Mouse (Mus musculus) CH12.LX (cell line): ENCODE measurements around the gene Gapvd1. TPM values are rescaled to one million over a fixed set of nuclear protein-coding genes. Genes with fewer than 3 reads are reported as not detected.
"Not testable (repeated sequence)": the region's sequence is repeated elsewhere in the genome, so short reads cannot be mapped to it uniquely, and the experiment has no call there.

Experiments used
- DNase-seq: peaks from one replicate; pipeline ENCODE4 v3.0.0-alpha.2; 2013; ENCODE audit errors: extremely low read depth
- H3K27ac ChIP-seq: 2 replicates; pipeline ENCODE4 v1.5.1; 2012; ENCODE audit warnings: low read depth, mild to moderate bottlenecking, control low read depth, moderate library complexity; ENCODE audit not compliant: insufficient read depth
- H3K27me3 ChIP-seq: replicated peaks from 2 replicates; pipeline ENCODE3; 2012; ENCODE audit warnings: inconsistent platforms
- H3K36me3 ChIP-seq, 2 experiments: replicated peaks in 1 of 2; 2 replicates each; pipeline versions ENCODE3 to v1.6.1; 2012; ENCODE audit warnings: inconsistent platforms in 1 of 2, low read length in 1 of 2, mild to moderate bottlenecking in 1 of 2, mixed read lengths in 1 of 2, moderate library complexity in 1 of 2; ENCODE audit not compliant: control insufficient read depth in 1 of 2, insufficient read depth in 1 of 2
- H3K4me1 ChIP-seq, 2 experiments: 2 replicates each; pipeline ENCODE4 v1.6.1; 2012; ENCODE audit warnings: inconsistent platforms in 1 of 2, moderate library complexity in 1 of 2; ENCODE audit not compliant: insufficient read depth in 2 of 2, control insufficient read depth in 1 of 2
- H3K4me2 ChIP-seq: 2 replicates; pipeline ENCODE4 v1.6.1; 2012; ENCODE audit warnings: low read depth, mild to moderate bottlenecking, control low read depth; ENCODE audit not compliant: poor library complexity, insufficient read depth, severe bottlenecking
- H3K4me3 ChIP-seq, 3 experiments: fragments of 150-350 bp in 1 of 3; sonication (generic) in 1 of 3; replicated peaks in 1 of 3; 2 replicates each; pipeline versions ENCODE3 to v1.5.1; 2011 to 2012; ENCODE audit warnings: low read depth in 2 of 3, low read length in 2 of 3, mild to moderate bottlenecking in 2 of 3, moderate library complexity in 2 of 3, control low read depth in 1 of 3, improper control_type of control experiment in 1 of 3, inconsistent platforms in 1 of 3, mixed read lengths in 1 of 3; ENCODE audit not compliant: poor library complexity in 1 of 3
- H3K79me2 ChIP-seq: replicated peaks from 2 replicates; pipeline ENCODE4 v1.6.1; 2012; ENCODE audit warnings: mild to moderate bottlenecking, moderate library complexity; ENCODE audit not compliant: control insufficient read depth, poor library complexity, insufficient read depth, severe bottlenecking; ENCODE audit errors: extremely low read depth
- H3K9ac ChIP-seq: 2 replicates; pipeline ENCODE4 v1.6.1; 2012; ENCODE audit warnings: low read depth, mild to moderate bottlenecking, control low read depth, moderate library complexity; ENCODE audit not compliant: insufficient read depth
- H3K9me3 ChIP-seq: replicated peaks from 2 replicates; pipeline ENCODE3; 2012; ENCODE audit warnings: low read length, inconsistent platforms, mixed read lengths
- BHLHE40 ChIP-seq: IDR thresholded peaks from 2 replicates; pipeline ENCODE4 v1.6.1; 2011; ENCODE audit warnings: mild to moderate bottlenecking, low read depth, low read length, improper control_type of control experiment
- CHD1 ChIP-seq: IDR thresholded peaks from 2 replicates; pipeline ENCODE4 v1.6.1; 2012; ENCODE audit warnings: low read depth, low read length, improper control_type of control experiment, inconsistent platforms
- CHD2 ChIP-seq: IDR thresholded peaks from 2 replicates; pipeline ENCODE4 v1.6.1; 2011; ENCODE audit warnings: low read length, improper control_type of control experiment
- CTCF ChIP-seq, 2 experiments: IDR thresholded peaks in 1 of 2; conservative IDR thresholded peaks in 1 of 2; 2 replicates each; pipeline ENCODE4 v1.5.1; 2011 to 2012; ENCODE audit warnings: low read depth in 2 of 2, low read length in 2 of 2, improper control_type of control experiment in 1 of 2, inconsistent platforms in 1 of 2, mild to moderate bottlenecking in 1 of 2, moderate library complexity in 1 of 2
- E2F4 ChIP-seq: IDR thresholded peaks from 2 replicates; pipeline ENCODE4 v1.6.1; 2011; ENCODE audit warnings: low read depth, low read length, improper control_type of control experiment; ENCODE audit not compliant: insufficient replicate concordance
- ETS1 ChIP-seq: conservative IDR thresholded peaks from 2 replicates; pipeline ENCODE4 v1.6.1; 2012; ENCODE audit warnings: low read depth, mild to moderate bottlenecking, inconsistent platforms, low read length, improper control_type of control experiment, moderate library complexity
- GABPA ChIP-seq: IDR thresholded peaks from 2 replicates; pipeline ENCODE4 v1.6.1; 2012; ENCODE audit warnings: low read depth, low read length, improper control_type of control experiment, inconsistent platforms; ENCODE audit not compliant: insufficient replicate concordance
- JUND ChIP-seq: conservative IDR thresholded peaks from 2 replicates; pipeline ENCODE4 v1.6.1; 2011; ENCODE audit warnings: low read depth, low read length, improper control_type of control experiment
- KAT2A ChIP-seq: IDR thresholded peaks from 2 replicates; pipeline ENCODE4 v1.6.1; 2012; ENCODE audit warnings: low read length, improper control_type of control experiment, inconsistent platforms; ENCODE audit not compliant: insufficient replicate concordance
- MEF2A ChIP-seq: IDR thresholded peaks from 2 replicates; pipeline ENCODE4 v1.6.1; 2014; ENCODE audit warnings: low read depth, mild to moderate bottlenecking, inconsistent platforms, low read length, improper control_type of control experiment, borderline replicate concordance
- MYC ChIP-seq: IDR thresholded peaks from 2 replicates; pipeline ENCODE4 v1.6.1; 2011; ENCODE audit warnings: low read depth, mild to moderate bottlenecking, improper control_type of control experiment, low read length
- POLR2A ChIP-seq: IDR thresholded peaks from 2 replicates; pipeline ENCODE4 v1.6.1; 2011; ENCODE audit warnings: low read depth, mild to moderate bottlenecking, improper control_type of control experiment, low read length
- POLR2AphosphoS2 ChIP-seq: IDR thresholded peaks from 2 replicates; pipeline ENCODE4 v1.6.1; 2011; ENCODE audit warnings: low read depth, low read length, improper control_type of control experiment
- RAD21 ChIP-seq: IDR thresholded peaks from 2 replicates; pipeline ENCODE4 v1.6.1; 2011; ENCODE audit warnings: low read depth, mild to moderate bottlenecking, low read length, improper control_type of control experiment, moderate library complexity
- TBP ChIP-seq: conservative IDR thresholded peaks from 2 replicates; pipeline ENCODE4 v1.6.1; 2011; ENCODE audit warnings: low read depth, low read length, improper control_type of control experiment
- TCF12 ChIP-seq: IDR thresholded peaks from 2 replicates; pipeline ENCODE4 v1.6.1; 2014; ENCODE audit warnings: low read depth, mild to moderate bottlenecking, inconsistent platforms, low read length, improper control_type of control experiment
- ZC3H11A ChIP-seq: IDR thresholded peaks from 2 replicates; pipeline ENCODE4 v1.6.1; 2012; ENCODE audit warnings: low read depth, mild to moderate bottlenecking, inconsistent platforms, low read length, improper control_type of control experiment
- dilution Hi-C: fragments of 300-500 bp; cut with MboI; formaldehyde crosslinking; loops from 2 replicates; pipeline ENCODE4 v1.14.3; 2020; ENCODE audit warnings: low sequenced_read_pairs; ENCODE audit not compliant: extremely low pct_unique_long_range_greater_than_20kb, extremely low pct_ligation_motif_present
- in situ Hi-C: fragments of 300-500 bp; cut with MboI; formaldehyde crosslinking; loops from 3 replicates; pipeline ENCODE4 v1.14.3; 2019; ENCODE audit warnings: low sequenced_read_pairs, low pct_ligation_motif_present, low pct_unique_long_range_greater_than_20kb, mixed read lengths
- polyA plus RNA-seq: library from polyadenylated mRNA; unstranded; fragments of >175 nt; gene quantifications from 2 replicates; pipeline ENCODE4 v1.2.1, GENCODE M21; 2012; ENCODE audit warnings: low read depth; ENCODE audit not compliant: insufficient read length
- total RNA-seq, 2 experiments: library from RNA; depleted of rRNA; stranded (reverse); fragments of 300-350 nt in 1 of 2; fragments of >200 nt in 1 of 2; gene quantifications; 2 replicates each; pipeline ENCODE4 v1.2.3; 2012 to 2014

The Gapvd1 gene
- total and polyA plus RNA-seq, 3 experiments, result 45.1 to 71.3 (median 47.0) TPM

- dilution Hi-C loops, result no loop called here
- Histone ChIP-seq H3K27ac (no peak overlapping the region), H3K9ac (no peak overlapping the region), H3K36me3 (no peaks in the 10 kb centered on the region), H3K4me2 (no peak overlapping the region), H3K4me3 (no peak overlapping the region), H3K79me2 (no peaks in the 10 kb centered on the region), H3K4me1 (peaks cover 0 to 5% of the 10 kb centered on the region in 2 experiments; a peak in 1 of 4 replicates), H3K27me3 (no peaks in the 10 kb centered on the region), H3K9me3 (peaks cover 1% of the 10 kb centered on the region)
- TF ChIP-seq E2F4, result no peak
- no peak for TF ChIP-seq GABPA
- TF ChIP-seq TBP, result no peak
- no peak for TF ChIP-seq MYC
- TF ChIP-seq TCF12, result no peak
- TF ChIP-seq KAT2A, result no peak
- no peak for TF ChIP-seq CHD2
- TF ChIP-seq MEF2A, result no peak
- no peak for TF ChIP-seq POLR2AphosphoS2
- no peak for TF ChIP-seq ETS1
- TF ChIP-seq JUND, result no peak
- TF ChIP-seq BHLHE40, result no peak
- no peak for TF ChIP-seq POLR2A
- no peak for TF ChIP-seq CHD1
- no peak for TF ChIP-seq CTCF (conservative IDR thresholded peaks at IDR 0.05 in 1 of 2, IDR thresholded peaks at IDR 0.05 in 1 of 2; ENCODE audit: low read depth in 2 of 2, low read length in 2 of 2)
- TF ChIP-seq ZC3H11A, result no peak
- no peak for TF ChIP-seq RAD21
- DNase-seq, result no peak
- in situ Hi-C loops, result no loop called here
Measured at GRCm38 (mm10) chr2:34762174-34762573, 7.1 kb upstream of the Gapvd1 start.

- H3K79me2 ChIP-seq, H3K9me3 ChIP-seq, in situ Hi-C loops, H3K9ac ChIP-seq, dilution Hi-C loops, H3K27ac ChIP-seq, H3K36me3 ChIP-seq, H3K4me1 ChIP-seq, H3K4me2 ChIP-seq, H3K27me3 ChIP-seq, DNase-seq, H3K4me3 ChIP-seq: not testable (repeated sequence)
Measured at GRCm38 (mm10) chr2:34761272-34761671, 6.2 kb upstream of the Gapvd1 start.
